Mouse (Mus musculus) frontal cortex, adult (tissue): ENCODE data around the gene Fam222b.
A peak's percentile ranks its signal among the peaks of the same experiment; 100 is the strongest.
"Not testable (repeated sequence)": the region's sequence is repeated elsewhere in the genome, so short reads cannot be mapped to it uniquely, and the experiment has no call there.

Source experiments
- ATAC-seq: cut with Nextera tagmentation; 2 replicates; pipeline ENCODE4 v1.9.2; 2017; ENCODE audit warnings: mild to moderate bottlenecking, moderate library complexity, mixed read lengths; ENCODE audit not compliant: low TSS enrichment

Gene Fam222b

DNA sequence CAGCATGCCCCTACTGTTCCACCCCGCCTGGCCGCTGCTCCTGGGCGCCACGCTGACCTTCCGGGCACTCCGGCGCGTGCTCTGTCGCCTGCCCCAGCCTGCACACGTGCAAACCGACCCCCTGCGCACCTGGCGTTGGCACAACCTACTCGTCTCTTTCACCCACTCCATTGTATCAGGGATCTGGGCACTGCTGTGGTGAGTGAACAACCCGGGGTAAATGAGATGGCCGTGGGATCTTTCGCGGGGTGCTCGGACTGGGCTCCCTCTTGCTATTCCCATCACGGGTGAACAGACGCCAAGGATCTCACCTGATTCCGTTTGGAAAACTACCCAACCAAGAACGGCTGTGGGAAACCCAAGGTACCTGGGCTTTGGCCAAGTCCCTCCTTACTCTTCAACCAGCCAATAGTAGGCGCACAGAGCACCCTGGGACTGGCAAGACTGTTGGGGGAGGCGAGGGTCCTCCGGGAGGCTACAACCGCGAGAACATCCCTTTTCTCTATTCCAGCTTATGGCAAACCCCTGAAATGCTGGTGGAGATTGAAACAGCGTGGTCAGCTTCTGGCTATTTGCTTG is 84.5 kb downstream of the Fam222b start:
- no peak for ATAC-seq

DNA sequence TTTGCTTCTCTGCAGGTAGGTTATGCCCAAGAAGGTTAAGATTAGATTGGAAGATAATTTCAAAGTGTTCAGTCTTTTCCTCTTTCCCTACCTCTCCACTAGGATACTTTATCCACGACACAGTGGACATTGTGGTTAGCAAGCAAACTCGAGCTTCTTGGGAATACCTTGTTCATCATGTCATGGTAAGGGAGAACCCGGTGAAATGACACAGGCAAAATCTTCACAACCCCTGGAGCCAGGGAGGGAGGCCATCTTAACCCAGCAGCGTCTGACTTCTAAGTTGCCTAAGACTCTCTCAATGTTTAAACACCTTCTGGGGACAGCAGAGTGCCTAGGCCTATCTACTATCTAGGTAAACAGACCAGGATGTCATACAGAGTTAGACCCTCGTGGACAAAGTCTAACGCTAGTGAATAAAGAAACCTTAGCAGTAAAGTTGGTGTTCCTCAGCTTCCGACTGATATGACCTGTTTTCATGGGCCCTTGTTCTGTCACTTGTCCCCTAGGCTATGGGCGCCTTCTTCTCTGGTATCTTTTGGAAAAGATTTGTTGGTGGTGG is 85.1 kb downstream of the Fam222b start:
- ATAC-seq = no peak

DNA sequence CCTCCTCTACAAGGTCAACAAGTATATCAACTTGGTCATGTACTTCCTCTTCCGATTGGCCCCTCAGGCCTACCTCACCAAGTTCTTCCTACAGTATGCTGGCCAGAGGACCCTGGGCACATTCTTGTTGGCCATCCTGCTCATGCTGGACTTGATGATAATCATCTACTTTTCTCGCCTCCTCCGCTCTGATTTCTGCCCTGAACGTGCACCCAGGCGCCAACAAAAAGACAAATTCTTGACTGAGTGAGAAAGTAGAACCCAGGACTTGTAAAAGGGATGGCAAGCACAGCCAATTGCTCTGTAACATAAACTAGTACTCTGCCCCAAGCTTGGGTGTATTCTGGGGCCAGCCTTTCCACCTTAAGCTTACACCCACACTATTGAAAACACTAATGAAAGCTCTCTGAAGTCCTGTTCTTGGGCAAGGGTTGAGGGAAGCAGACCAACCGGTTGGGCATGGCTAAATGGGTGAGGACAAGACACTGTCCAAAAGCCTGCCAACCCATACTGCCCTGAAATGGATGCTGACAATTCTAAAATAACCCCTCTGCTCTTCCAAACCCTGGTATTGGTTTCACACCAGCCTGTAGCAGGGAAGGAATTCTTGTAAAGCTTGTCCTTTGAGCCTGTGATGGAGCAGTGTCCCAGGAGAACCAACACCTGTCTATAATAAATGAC is 85.8 kb downstream of the Fam222b start:
- ATAC-seq = no peak

DNA sequence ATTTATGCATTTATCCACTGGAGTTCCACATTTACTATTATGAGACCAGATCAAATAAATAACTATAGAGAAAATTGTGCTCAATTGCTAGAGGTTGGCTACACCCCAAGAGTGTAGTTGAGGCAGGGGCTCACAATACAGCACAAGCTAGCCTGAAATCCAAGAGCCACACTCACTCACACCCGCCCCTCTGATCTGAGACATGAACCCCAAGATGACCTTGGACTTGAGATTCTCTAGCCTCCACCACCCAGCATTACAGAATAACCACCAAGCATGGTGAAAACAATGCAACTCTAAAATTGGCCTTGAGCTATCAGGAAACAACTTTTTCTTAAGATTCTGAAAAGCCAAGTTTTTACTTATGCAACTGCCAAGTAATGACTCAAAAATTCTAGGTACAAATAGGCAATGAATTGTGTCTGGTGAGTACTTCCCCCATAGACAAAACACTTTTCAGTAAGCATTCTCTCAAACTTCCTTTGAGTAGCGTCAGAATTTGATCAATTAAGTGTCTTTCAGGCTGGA is 87.4 kb downstream of the Fam222b start:
- no peak for ATAC-seq

DNA sequence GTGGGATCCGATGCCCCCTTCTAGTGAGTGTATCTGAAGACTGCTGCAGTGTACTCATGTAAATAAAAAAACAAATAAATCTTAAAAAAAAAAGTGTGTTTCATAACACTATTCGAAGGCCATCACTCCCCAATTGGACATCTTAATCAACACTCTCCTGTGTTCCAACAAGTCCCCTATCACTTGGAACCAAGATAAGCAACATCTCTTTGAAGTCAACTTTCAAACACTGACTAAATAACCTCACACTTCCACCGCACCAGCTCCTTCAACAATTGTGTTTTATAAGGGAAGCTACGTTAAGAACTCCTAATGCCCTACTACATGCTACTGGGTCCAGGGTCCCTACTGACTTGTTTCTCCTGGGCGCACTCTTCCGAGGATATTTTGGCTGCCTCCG is 88.0 kb downstream of the Fam222b start:
- ATAC-seq = no peak

DNA sequence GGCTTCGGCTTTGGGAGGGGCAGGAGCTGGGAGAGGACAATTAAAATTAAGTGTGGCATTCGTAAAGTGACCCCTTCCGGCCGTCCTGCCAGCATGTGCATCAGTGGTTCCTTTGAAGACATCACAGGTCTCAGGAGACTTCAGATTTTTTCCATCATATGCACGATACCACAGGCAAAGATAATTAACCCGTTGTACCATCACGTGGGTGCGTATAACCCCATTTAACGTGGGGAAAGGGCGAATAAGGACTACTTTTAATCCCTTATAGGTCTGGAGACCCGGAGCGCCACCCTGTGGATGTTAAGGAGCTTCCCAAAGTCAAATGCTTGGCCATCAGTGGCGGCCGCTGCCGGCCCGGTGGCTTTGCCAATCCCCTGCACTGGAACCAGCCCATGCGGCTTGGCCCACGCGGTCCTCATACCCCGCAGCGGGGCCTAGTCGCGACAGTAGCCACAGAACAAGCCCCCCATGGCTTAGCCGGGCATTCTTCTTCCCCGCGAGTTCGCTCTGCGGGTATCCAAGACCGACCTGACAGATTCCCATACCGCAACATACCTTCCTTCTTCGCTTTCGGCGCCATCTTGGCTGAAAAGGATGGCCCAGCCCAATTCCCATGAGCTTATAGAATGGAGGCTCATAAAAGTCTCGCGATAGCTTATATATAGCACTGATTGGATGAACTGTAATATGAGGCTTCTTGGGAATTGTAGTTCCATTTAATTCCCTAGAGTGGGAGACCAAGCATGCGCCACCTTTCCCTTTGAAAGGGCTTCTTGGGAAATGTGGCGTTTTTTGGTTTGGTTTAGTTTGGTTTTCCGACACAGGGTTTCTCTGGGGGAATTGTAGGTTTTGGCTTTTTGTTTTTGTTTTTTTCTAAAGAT is 88.7 kb downstream of the Fam222b start, which contains the start of gene Rpl23a:
TSS of gene Rpl23a (minus strand) at position 624 of the 884 bp plus-strand sequence.
- peak; percentile 92 for ATAC-seq

DNA sequence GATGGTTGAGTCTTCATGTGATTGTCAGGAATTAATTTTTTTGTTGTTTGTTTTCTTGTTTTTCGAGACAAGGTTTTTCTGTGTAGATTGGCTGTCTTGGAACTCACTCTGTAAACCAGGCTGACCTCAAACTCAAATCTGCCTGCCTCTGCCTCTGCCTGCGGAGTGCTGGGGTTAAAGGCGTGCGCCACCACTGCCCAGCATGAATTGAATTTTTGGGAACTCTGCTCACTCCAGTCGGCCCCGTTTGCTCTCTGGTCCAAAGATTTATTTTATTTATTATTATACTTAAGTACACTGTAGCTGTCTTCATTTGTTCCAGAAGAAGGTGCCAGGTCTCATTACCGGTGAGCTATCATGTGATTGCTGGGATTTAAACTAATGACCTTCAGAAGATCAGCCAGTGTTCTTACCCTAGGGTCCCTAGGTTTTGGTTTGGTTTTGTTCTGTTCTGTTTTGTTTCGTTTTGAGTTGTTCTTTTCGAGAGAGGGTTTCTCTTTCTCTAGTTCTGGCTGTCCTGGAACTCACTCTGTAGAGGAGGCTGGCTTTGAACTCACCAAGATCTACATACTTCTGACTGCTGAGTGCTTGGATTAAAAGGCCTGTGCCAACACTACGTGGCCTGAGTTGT is 89.5 kb downstream of the Fam222b start:
- no peak for ATAC-seq

DNA sequence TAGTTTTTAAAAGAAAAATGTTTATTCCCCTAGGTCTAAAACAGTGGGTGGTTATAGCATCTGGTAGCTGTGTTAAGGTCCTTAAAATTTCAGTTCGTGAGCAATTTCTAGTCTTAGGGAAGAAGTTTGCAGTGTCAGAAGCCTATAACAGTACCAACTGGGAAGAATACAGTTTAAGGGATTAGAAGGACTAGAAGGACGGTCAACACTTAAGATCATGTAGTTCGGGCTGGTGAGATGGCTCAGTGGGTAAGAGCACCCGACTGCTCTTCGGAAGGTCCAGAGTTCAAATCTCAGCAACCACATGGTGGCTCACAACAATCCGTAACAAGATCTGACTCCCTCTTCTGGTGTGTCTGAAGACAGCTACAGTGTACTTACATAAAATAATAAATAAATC is 90.2 kb downstream of the Fam222b start:
- ATAC-seq = not testable (repeated sequence)

DNA sequence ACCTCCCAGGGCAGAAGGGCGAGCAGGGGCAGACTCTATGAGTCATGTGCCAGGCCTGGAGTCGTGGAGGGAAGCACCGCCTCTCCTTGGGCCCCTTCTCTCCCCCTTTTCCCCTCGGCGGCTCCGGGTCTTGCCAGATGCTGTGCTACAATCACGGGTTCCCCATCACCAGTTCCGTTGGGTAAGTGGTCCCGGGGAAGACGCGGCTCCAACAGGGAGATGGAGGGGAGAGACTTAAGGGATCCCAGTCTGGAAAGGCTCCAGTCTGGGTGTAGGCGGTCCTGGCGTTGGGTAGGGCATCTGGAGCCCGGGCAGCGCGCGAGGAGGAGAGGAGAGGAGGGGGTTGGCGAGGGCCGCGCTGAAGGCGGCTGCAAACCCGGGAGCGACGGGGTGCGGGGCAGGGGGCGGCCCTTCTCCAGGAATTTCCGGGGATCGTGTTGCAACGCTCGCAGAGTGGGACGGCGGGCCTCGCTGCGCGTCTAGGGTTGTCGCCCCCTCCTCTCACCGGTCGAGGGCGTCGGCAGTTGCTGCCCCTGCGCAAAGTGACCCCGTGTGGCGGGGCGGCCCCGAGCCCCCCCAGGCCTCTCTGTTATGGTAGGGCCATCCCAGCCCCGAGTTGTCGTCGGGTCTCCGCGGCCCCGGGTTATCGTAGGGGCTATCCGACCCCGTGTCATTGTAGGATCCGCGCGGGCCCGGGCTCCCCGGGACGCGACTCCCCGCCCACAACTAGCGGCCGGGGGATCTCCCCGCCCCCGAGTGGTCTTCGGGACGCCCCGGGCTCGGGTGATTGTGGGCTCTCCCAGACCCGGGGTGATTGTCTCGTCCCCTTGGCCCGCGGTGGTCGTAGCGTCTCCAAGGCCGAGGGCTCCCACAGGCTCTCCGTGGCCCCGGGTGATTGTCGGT is 94.1 kb downstream of the Fam222b start, which contains the start of gene Rab34:
TSS of gene Rab34 (plus strand) at position 100 of the 903 bp plus-strand sequence.
- ATAC-seq = peak; percentile 42; the same call in 1 of the 2 replicates

DNA sequence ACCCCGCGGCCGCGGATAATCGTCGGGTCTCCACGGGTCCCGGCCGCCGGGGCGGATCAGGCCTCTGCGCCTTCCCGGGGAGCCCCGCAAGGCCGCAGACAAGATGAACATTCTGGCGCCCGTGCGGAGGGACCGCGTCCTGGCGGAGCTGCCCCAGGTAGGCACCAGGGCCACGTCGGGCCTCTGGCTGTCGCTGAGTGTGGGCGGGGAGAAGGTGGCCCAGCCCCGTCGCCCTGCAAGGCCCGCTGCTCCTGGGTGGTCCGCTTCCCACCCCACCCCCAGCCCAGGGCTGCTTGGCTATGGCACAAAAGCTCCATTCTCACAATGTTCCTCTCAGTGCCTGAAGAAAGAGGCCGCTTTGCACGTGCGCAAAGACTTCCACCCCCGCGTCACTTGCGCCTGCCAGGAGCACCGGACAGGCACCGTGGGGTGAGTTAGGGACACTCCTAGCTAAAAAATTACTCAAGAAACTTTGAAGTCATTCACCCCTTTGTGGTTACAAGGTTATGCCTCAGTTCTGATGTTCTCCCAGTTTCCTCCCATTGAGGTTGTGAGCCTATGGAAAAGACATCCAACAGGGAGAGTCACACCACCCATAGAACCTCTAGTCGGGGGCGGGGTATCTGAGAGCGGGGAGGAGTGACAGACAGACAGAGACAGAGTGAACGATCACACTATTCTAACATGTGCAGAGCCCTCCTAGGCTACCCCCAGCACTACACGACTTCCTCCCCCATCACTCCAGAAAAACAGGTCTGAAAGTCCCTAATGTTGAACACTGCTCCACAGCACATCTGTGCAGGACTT is 95.0 kb downstream of the Fam222b start:
- peak; percentile 50; the same call in 1 of the 2 replicates for ATAC-seq

DNA sequence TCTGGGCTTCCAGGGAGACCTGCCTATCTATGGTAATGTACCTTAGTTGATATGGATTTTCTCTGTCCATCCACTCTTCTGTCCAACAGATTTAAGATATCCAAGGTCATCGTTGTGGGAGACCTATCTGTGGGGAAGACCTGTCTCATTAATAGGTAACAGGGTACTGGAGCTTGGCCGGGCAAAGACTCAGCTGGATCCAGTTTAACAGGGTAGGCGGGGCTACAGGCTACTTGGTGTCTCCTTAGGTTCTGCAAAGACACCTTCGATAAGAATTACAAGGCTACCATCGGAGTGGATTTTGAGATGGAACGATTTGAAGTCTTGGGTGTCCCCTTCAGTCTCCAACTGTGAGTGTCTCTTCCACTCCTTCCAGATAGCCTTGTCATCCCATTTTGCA is 95.6 kb downstream of the Fam222b start:
- no peak for ATAC-seq

DNA sequence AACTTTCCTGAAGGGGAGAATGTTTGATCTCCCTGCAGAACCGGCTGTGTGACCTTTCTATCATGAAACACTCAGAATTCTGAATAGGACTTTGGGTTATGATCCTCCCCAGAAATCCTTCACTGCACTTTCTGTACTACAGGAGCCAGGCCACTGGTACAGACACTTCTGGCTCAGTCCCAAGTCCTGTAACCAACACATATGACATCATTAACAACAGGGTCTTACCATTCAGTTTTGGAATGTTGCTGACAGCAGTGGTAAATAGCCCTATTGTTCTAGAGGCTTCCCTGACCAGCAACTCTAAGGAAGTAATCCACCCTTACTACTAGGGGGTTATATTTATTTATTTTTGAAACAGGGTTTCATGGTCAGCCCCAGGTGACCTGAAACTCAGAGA is 98.7 kb downstream of the Fam222b start, which contains the start of gene Proca1:
TSS of gene Proca1 (plus strand) at position 280 of the 400 bp plus-strand sequence.
- ATAC-seq = no peak

DNA sequence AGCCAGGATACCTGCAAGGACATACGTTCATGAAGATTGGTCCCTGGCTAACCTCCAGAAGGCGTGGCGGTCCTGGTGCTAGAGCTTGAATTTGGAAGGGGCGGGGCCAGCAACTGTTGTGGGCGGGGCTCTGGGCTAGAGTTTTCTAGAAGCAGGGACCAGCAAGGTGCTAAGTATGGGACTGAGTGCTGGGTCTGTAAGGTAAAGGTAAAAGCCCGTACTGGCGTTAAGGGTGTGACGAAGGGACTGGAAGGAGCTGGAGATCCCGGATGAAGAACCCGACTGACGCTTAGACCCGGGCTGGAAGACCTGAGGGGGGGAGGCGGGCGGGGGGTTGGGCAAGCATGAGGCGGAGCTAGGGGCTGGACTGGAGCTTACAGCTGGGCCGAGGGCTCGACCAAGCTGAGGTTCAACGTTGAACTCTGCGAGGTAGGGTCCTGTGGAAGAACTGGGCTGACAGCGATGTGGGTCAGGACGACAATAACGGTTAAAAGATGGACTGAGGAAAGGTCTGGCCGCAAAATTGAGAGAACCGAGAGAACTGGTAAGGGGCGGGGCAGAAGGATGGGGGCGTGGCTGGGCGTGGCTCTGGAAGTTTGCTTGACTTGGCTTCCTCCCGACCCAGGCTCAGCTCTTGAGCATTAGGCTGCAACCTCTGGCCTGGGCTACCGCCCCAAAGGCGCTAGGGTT is 100.1 kb downstream of the Fam222b start:
- no peak; the same call in 1 of the 2 replicates for ATAC-seq

DNA sequence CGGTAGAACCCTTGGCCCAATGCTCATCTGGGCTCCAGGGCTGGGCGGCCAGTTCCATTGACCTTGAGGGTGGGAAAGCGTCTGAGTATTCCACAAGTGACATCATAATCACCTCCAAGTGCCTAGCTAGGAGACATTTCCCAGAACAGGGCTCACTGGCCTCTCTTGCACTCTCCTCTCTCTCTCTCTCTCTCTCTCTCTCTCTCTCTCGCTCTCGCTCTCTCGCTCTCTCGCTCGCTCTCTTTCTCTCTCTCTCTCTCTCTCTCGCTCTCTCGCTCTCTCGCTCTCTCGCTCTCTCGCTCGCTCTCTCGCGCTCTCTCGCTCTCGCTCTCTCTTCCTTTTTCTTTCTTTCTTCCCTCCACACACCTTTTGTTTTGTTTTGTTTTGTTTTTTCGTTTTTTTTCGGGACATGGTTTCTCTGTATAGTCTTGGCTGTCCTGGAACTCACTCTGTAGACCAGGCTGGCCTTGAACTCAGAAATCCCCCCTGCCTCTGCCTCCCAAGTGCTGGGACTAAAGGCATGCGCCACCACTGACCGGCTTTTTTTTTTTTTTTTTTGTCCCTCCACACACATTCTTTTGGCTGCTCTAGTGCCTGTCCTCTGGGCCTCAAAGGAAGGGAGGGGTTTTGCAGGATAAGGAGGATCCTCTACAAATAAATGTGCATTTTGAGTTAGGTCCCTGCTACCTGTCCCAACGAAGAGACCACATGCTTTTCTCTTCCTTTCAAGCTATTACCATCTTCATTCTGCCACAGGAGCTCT is 100.8 kb downstream of the Fam222b start:
- ATAC-seq = no peak

DNA sequence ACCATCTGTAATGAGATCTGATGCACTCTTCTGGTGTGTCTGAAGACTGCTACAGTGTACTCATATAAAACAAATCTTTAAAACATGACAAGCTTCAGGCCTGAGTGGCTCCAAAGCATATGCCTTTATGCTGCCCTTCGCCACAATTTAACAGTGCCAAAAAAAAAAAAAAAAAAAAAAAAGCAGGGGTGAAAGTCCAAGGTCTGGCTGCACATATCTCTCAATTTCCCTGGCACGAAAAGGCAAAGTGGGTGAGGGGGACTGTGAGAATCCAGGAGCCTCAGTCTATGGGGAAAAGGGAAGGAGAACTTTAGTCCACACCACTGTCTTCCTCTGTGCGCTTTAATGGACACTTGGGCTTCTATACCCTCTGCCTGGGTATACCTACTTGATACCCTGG is 107.9 kb downstream of the Fam222b start:
- no peak for ATAC-seq

DNA sequence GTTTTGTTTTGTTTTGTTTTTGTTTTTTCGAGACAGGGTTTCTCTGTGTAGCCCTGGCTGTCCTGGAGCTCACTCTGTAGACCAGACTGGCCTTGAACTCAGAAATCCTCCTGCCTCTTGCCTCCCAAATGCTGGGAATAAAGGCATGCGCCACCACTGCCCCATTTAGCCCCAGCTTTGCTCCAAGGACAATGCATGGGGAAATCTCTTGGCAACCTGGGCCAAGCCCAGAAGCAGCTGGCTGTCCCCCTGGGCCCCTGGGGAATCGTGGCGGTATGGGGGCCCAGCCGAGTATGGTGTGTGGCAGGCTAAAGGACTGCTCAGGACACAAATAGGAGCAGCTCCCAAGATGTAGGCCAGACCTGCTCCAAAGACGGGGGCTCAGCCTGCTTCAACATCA is 109.8 kb downstream of the Fam222b start:
- no peak for ATAC-seq

DNA sequence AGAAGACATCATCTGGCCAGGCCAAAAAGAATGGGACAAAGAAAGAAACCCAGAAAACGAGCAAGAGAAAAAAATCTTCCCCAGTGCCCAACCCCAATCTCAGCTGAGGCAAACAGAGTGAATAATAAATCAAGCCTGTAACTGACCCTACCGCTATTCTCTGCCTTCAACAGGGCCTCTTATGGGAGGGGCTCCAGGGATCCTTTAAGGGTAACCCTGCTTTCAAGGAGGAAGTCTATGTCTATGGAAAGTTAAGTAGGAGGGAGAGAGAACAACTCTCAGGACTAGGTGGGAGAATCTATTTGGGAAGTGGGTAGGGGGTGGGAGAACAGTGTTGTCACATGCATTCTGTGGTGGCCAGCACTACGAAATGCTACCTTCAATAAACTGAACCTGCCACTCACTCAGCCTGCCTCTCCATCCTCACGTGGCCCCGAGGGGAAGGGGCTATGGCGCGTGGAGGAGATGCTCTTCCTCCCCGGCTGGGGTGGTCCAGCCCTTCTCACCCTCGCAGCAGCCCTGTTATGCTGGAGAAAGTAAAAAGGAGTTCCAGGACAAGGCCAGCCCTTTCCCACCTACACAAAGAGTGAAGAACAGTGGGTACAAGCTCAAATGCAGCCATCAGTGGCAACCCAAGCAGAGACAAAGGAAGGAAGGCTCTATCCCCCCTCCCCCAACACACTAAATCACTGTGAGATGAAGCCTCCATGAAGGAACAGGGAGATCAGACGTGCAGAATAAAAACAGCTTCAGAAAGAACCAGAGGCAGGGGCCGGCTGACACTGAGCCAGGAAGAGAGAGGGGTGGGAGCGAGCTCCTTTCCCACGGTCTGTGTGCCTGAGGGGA is 111.1 kb downstream of the Fam222b start:
- ATAC-seq = no peak
